Mouse (Mus musculus): ENCODE results near the gene G0s2. TPM values are rescaled to one million over a fixed set of nuclear protein-coding genes. Genes with fewer than 3 reads are reported as not detected.
A peak's percentile ranks its signal among the peaks of the same experiment; 100 is the strongest.

Gene G0s2
- polyA plus RNA-seq, 1 experiment from 2014 or later: 48.9 TPM

DNA sequence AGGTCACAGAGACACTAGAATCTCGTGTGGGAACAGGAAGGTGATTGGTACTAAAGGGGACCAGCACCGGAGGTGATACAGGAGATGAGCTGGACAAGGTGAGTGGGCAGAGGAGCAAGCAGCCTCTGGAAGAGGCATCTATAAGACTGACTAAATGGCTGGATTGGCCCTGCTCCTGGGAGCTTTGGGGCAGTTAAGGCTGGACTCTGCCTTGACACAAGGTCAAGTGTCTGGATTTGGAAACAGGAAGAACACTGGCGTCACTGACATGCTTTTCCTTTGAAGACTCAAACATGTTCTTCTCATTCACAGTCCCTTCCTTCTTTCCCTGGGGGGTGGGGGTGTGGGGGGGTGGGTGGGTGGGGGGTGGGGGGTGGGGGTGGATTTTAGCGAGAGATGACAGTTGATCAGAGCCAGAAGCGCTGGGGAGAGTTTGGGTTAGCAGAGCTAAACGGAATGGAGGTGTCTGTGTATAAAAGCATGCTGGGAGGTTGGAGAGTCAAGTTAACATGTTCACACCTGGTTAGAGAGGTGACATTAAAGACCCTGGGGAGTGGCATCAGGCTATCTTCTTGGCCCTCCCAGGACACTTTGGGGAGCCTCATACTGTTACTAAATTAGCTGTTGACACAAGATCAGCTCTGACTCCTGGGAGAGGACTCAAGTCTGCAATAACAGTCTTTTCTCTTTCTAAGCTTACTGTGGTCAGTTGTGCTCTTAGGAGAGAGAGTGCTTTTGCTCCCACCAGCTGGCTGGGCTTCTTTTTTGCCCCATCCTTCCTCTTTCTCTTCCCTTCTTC, 1.9 kb downstream of the G0s2 start:
- 54% methylated on average over 6 of the region's 6 CpGs for WGBS
- Histone ChIP-seq H3K27me3 (ENCODE audit: insufficient read depth, low read length) (no peaks in the 10 kb centered on the region), H3K9ac (ENCODE audit: low read depth, low read length) (0 out of 2 replicates have a peak overlapping the region, but pooled peaks have one; percentile 19)

DNA sequence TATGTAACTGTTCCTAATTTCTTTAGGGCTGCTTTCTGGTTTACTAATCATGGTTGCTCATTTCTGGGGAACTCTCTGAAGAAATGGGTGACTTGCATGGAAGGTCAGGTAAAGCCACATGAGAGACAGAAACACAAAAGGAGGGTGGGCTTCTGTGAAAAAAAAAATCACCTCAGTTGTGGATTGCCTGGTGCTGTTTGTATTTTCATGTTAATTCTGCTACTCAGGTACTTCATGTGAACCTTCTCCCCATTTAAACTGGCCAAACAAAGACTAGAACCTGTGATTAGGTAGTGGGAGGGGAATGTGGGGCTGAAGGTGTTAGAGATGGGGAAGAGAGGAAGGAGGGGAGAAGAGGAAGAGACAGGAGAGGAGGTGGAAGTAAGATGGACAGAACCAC, 7.3 kb downstream of the G0s2 start:
- no peak overlapping the region for H3K4me2 ChIP-seq (ENCODE audit: low read length)
- H3K36me3 ChIP-seq (ENCODE audit: insufficient read depth, low read length): no peaks in the 10 kb centered on the region
- no peaks in the 10 kb centered on the region for H3K4me1 ChIP-seq (replicated peaks; ENCODE audit: insufficient read depth, low read length)
- DNase-seq (ENCODE audit: low spot score) (no peak), ATAC-seq (replicated peaks; ENCODE audit: low FRiP score, low read depth) (no peak)
- no peak for TF ChIP-seq CTCF (IDR thresholded peaks at IDR 0.05; ENCODE audit: low read depth)
- no peaks in the 10 kb centered on the region for H3K27me3 ChIP-seq (ENCODE audit: insufficient read depth, low read length)
- H3K9ac ChIP-seq (ENCODE audit: low read depth, low read length): no peak overlapping the region
- no peak overlapping the region for H3K27ac ChIP-seq
- no peak overlapping the region for H3K4me3 ChIP-seq (replicated peaks; ENCODE audit: low read depth, low read length)
- H3K9me3 ChIP-seq (replicated peaks; ENCODE audit: low read length): no peaks in the 10 kb centered on the region

More for the DNA sequence above, 1.9 kb downstream of the G0s2 start:
- Histone ChIP-seq H3K9me3 (replicated peaks; ENCODE audit: low read length) (no peaks in the 10 kb centered on the region), H3K27ac (no peak overlapping the region; the same call in 1 of the 2 replicates), H3K36me3 (ENCODE audit: insufficient read depth, low read length) (no peaks in the 10 kb centered on the region), H3K4me2 (ENCODE audit: low read length) (peak overlapping the region; percentile 70), H3K4me3 (replicated peaks; ENCODE audit: low read depth, low read length) (0 out of 2 replicates have a peak overlapping the region, but pooled peaks have one; percentile 13), H3K4me1 (replicated peaks; ENCODE audit: insufficient read depth, low read length) (0 out of 2 replicates have a peak, but pooled peaks cover 3% of the 10 kb centered on the region)
- ATAC-seq (replicated peaks; ENCODE audit: low FRiP score, low read depth) (no peak), DNase-seq (ENCODE audit: low spot score) (peak; percentile 45)
- TF ChIP-seq CTCF (IDR thresholded peaks at IDR 0.05; ENCODE audit: low read depth): no peak

DNA sequence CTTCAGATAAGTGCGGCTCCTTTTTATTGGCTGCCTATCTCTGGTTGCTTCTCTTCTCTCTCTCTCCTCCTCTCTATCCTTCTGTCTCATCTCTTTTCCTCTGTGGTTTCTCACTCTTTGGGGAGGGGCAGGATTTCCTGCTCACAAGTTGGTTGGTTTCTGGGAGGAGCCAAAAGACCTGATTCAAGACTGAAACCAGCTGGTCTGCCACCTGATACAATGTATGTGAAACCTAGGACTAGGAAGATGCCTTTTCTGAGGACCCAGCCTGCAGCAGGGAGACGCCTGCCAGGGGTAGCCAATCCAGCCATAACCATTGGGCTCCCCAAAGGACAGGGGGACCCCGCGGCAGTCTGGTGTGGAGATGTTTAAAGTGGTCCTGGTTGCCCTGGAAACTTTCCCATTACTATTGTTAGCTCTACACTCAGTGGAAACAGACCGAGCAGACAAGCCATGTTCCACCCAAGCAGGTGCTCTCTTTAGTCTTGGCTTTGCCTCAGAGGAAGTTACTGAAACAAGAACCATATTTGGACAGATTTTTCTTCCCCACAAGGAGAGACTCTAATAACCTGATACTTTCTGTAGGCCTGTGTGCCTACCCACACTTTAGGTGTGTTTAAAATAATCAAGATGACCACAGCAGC, 8.9 kb downstream of the G0s2 start, which contains the start of gene Hsd11b1:
TSS of gene Hsd11b1 (minus strand) at position 121 of the 644 bp plus-strand sequence.
- ATAC-seq (replicated peaks; ENCODE audit: low FRiP score, low read depth) (no peak), DNase-seq (ENCODE audit: low spot score) (no peak)
- H3K27me3 ChIP-seq (ENCODE audit: insufficient read depth, low read length): no peaks in the 10 kb centered on the region
- no peak within 1 kb of the TSS for H3K4me3 ChIP-seq (replicated peaks; ENCODE audit: low read depth, low read length)
- WGBS: 87% methylated on average over 5 of the region's 5 CpGs
- no peaks in the 10 kb centered on the region for H3K9me3 ChIP-seq (replicated peaks; ENCODE audit: low read length)
- H3K27ac ChIP-seq: peak within 1 kb of the TSS; percentile 50
- no peaks in the 10 kb centered on the region for H3K4me1 ChIP-seq (replicated peaks; ENCODE audit: insufficient read depth, low read length)
- H3K4me2 ChIP-seq (ENCODE audit: low read length): no peak within 1 kb of the TSS
- no peaks in the 10 kb centered on the region for H3K36me3 ChIP-seq (ENCODE audit: insufficient read depth, low read length)
- no peak within 1 kb of the TSS for H3K9ac ChIP-seq (ENCODE audit: low read depth, low read length)
- TF ChIP-seq CTCF (IDR thresholded peaks at IDR 0.05; ENCODE audit: low read depth): no peak

DNA sequence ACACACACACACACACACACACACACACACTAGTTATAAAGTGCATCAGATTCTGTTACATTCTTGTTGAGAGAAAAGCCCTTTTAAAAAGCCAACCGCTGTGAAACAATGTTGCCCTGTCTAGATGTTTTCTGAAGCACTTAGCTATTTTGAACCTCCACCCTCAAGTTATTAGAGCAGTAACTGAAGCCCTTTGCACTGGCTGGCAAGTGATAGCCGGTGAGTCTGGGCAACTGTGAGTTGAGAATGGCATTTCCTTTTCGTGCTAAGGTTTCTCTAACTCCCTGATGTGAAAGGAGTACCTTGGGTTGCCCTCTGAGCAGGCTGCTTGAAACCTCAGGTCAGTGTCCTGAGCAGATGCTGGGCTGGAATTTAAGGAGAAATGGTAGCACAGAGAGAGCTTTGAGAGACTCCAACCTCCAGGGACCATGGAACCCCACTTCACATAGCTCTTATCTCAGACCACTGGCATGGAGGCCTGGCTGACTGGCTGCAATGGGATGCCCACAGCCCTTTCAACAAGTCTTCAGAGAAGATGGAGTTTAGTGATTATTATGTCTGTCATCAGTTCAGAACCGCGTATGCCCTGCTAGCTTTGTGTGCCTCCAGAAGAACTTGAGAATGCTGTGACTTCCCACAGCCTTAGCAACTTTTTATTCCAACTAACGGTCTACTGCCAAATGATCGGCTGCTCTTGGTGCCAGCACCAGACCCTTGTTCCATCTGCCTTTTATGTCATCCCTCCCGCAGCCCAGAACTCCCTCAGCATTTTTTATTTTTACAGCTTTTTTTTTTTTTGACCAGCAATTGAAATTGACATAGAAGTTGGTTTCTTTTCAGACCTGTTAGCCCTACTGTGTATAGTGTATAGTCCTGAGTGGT, 9.8 kb downstream of the G0s2 start:
- Histone ChIP-seq H3K36me3 (ENCODE audit: insufficient read depth, low read length) (no peaks in the 10 kb centered on the region), H3K4me2 (ENCODE audit: low read length) (no peak overlapping the region), H3K9ac (ENCODE audit: low read depth, low read length) (no peak overlapping the region), H3K27me3 (ENCODE audit: insufficient read depth, low read length) (no peaks in the 10 kb centered on the region), H3K4me1 (replicated peaks; ENCODE audit: insufficient read depth, low read length) (no peaks in the 10 kb centered on the region), H3K9me3 (replicated peaks; ENCODE audit: low read length) (no peaks in the 10 kb centered on the region), H3K4me3 (replicated peaks; ENCODE audit: low read depth, low read length) (no peak overlapping the region), H3K27ac (peak overlapping the region; percentile 50)
- DNase-seq (ENCODE audit: low spot score): no peak
- 66% methylated on average over 8 of the region's 8 CpGs for WGBS
- ATAC-seq (replicated peaks; ENCODE audit: low FRiP score, low read depth): no peak
- no peak for TF ChIP-seq CTCF (IDR thresholded peaks at IDR 0.05; ENCODE audit: low read depth)

DNA sequence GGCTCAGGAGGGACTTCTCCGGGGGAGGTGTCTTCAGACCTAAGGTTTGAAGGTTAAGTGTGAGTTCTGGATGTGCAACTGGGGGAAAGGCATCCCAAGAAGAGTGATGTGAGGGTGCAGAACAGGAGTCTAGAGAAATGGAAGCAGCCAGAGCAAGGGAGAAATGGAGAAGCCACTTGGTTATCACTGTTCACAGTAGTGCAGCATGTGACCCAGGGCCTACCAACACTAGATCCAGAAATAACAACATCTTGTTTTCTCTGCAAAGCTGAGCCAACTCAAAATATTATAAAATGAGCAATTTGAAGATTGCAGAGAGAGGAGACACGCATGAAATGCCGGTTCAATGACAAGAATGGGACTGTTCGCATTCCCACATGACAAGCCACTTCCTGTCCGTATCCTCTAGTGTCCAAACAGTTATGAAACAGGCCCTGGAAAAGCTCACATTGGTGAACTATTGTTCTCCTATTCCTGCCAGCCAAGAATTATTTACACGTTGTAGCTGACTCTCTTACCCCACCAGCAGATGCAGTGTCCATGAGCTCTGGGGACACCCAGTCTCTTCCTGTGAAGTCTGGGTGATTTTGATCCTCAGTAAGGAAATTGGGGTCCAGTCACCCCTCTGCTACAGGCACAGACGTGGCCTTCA, 11.0 kb downstream of the G0s2 start:
- no peak; the same call in 1 of the 2 replicates for ATAC-seq (replicated peaks; ENCODE audit: low FRiP score, low read depth)
- Histone ChIP-seq H3K4me1 (replicated peaks; ENCODE audit: insufficient read depth, low read length) (no peaks in the 10 kb centered on the region), H3K9ac (ENCODE audit: low read depth, low read length) (no peak overlapping the region), H3K27me3 (ENCODE audit: insufficient read depth, low read length) (no peaks in the 10 kb centered on the region), H3K27ac (peak overlapping the region; percentile 70; the same call in 1 of the 2 replicates), H3K36me3 (ENCODE audit: insufficient read depth, low read length) (no peaks in the 10 kb centered on the region), H3K9me3 (replicated peaks; ENCODE audit: low read length) (no peaks in the 10 kb centered on the region), H3K4me3 (replicated peaks; ENCODE audit: low read depth, low read length) (no peak overlapping the region), H3K4me2 (ENCODE audit: low read length) (no peak overlapping the region)
- no peak for TF ChIP-seq CTCF (IDR thresholded peaks at IDR 0.05; ENCODE audit: low read depth)
- 59% methylated on average over 7 of the region's 7 CpGs for WGBS
- DNase-seq (ENCODE audit: low spot score): peak; percentile 87
